Mouse (Mus musculus) macrophage (primary cell): ENCODE data around the gene Psmd10. TPM values are rescaled to one million over a fixed set of nuclear protein-coding genes. Genes with fewer than 3 reads are reported as not detected.

Experiments used
- H3K27ac ChIP-seq: fragments of 350-480 bp; formaldehyde crosslinking; 2 replicates; pipeline ENCODE4 v1.9.0; 2021
- H3K36me3 ChIP-seq: fragments of 350-480 bp; formaldehyde crosslinking; 2 replicates; pipeline ENCODE4 v1.9.0; 2021; ENCODE audit errors: inconsistent target
- H3K4me3 ChIP-seq: fragments of 350-480 bp; formaldehyde crosslinking; 2 replicates; pipeline ENCODE4 v1.9.0; 2021; ENCODE audit errors: inconsistent target
- H3K79me2 ChIP-seq: fragments of 350-480 bp; formaldehyde crosslinking; 2 replicates; pipeline ENCODE4 v1.9.0; 2021; ENCODE audit errors: inconsistent target
- WGBS: methylation state at CpG from one replicate; pipeline ENCODE4 v1.1.7; 2026; ENCODE audit warnings: inconsistent platforms; ENCODE audit not compliant: missing documents; 5-methylcytosine and 5-hydroxymethylcytosine counted together
- polyA plus RNA-seq: library from polyadenylated mRNA; stranded (reverse); fragments of 250-400 nt; gene quantifications from 3 replicates; pipeline ENCODE4 v1.2.4, GENCODE M21; 2018; ENCODE audit warnings: inconsistent platforms
- total RNA-seq, 78 experiments: library from RNA; depleted of rRNA; stranded (reverse); fragments of 250-400 nt; gene quantifications; 1 replicate in 9 of 78; 2 replicates in 24 of 78; 3 replicates in 43 of 78; 4 replicates in 2 of 78; pipeline ENCODE4 v1.2.4; 2018; ENCODE audit warnings: inconsistent platforms in 56 of 78

The Psmd10 gene
- total RNA-seq (2018; cell fraction: chromatin; rRNA removed), result 10 to 100 TPM in 8 of 26 experiments, 1 to 10 TPM in 18; 1.7 to 14.9 (median 6.7) TPM
- 10 to 100 TPM; 26.6 to 74.8 (median 43.3) TPM for total RNA-seq (2018; cell fraction: cytosol; rRNA removed)
- 10 to 100 TPM in 22 of 26 experiments, 1 to 10 TPM in 4; 7.4 to 42.7 (median 24.7) TPM for total RNA-seq (2018; cell fraction: nucleus; rRNA removed)
- polyA plus RNA-seq, result 34.6 to 35.7 TPM (median 34.9 TPM) in 3 replicates

DNA sequence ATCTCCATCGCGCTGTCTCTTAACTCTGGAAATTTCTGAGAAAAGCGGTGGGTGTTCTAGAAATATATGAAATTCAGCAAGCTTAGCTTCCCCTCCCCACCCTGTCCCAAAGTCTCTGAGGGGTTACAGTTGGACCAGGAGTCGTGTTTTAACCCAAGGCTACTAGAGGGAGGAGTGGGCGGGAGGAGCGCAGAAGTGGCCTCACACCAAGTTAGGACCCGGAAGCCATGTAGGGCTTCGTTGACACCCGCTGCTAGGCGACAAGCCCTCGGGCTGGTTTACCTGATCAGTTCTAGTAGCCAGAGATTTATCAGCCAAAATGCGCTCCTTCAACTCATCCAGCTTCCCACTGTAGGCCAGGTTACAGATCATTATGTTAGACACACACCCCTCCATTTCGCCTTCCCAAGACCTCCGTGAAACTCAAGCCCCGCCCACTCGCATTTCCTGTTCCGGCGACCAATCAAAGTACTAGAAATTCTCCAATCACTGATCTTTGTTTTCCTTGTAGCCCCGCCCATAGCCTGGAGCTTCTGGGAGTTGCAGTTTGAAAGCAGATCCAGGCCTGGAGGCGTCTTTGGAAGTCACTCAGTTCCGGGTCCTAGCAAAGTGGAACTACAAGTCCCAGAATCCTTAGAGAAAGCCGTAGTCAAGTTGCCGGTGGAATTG, at the start of gene Psmd10, which contains the start of gene Atg4a:
TSS of gene Psmd10 (minus strand) at position 457 of the 669 bp plus-strand sequence.
TSS of gene Atg4a (plus strand) at position 636 of the 669 bp plus-strand sequence.
- Histone ChIP-seq H3K27ac (peak within 1 kb of the TSS; percentile 50), H3K36me3 (peaks cover 3% of the 10 kb centered on the region), H3K79me2 (peaks cover 41% of the 10 kb centered on the region; the same call in 1 of the 2 replicates), H3K4me3 (peak within 1 kb of the TSS; percentile 52)
- 25% methylated on average over 23 of the region's 23 CpGs for WGBS

DNA sequence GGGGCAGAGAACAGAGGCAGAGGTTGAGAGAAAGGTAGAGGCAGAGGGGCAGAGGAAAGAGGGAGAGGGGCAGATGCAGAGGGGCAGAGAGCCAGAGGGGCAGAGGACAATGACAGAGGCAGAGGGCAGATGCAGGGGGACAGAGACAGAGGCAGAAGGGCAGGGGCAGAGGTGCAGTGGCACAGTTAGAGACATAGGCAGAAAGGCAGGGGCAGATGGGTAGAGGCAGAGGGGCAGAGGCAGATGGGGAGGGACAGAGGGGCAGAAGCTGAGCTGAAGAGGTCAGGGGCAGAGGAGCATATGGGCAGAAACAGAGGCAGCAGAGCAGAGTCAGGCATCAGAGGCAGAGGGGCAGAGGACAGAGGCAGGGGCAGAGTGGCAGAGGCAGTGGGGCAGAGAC, 42.4 kb upstream of the Psmd10 start:
- H3K27ac ChIP-seq, result no peak overlapping the region
- H3K79me2 ChIP-seq, result no peaks in the 10 kb centered on the region

DNA sequence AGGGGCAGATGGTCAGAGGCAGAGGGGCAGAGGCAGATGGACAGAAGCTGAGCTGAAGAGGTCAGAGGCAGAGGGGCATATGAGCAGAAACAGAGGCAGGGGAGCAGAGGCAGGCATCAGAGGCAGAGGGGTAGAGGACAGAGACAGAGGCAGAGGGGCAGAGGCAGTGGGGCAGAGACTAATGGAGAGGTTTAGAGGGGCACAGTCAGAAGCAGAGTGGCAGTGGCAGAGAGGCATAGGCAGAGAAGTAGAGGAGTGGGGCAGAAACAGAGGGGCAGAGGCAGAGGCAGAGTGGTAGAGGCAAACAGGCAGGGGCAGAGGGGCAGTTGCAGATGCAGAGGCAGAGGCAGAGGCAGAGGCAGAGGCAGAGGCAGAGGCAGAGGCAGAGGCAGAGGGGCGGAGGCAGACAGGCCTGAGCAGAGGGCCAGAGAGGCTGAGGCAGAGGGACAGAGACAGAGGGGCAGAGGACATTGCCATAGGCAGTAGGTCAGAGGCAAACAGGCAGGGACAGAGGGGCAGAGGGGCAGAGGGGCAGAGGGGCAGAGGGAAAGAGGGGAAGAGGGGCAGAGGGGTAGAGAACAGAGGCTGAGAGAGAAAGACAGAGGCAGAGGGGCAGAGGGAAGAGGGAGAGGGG, 41.5 kb upstream of the Psmd10 start:
- 86% methylated on average over 1 of the region's 1 CpGs for WGBS
- H3K36me3 ChIP-seq, result no peaks in the 10 kb centered on the region
- no peak overlapping the region for H3K27ac ChIP-seq
- no peak overlapping the region for H3K4me3 ChIP-seq
- no peaks in the 10 kb centered on the region for H3K79me2 ChIP-seq

More for the DNA sequence above, 42.4 kb upstream of the Psmd10 start:
- H3K4me3 ChIP-seq, result no peak overlapping the region
- no peaks in the 10 kb centered on the region for H3K36me3 ChIP-seq

DNA sequence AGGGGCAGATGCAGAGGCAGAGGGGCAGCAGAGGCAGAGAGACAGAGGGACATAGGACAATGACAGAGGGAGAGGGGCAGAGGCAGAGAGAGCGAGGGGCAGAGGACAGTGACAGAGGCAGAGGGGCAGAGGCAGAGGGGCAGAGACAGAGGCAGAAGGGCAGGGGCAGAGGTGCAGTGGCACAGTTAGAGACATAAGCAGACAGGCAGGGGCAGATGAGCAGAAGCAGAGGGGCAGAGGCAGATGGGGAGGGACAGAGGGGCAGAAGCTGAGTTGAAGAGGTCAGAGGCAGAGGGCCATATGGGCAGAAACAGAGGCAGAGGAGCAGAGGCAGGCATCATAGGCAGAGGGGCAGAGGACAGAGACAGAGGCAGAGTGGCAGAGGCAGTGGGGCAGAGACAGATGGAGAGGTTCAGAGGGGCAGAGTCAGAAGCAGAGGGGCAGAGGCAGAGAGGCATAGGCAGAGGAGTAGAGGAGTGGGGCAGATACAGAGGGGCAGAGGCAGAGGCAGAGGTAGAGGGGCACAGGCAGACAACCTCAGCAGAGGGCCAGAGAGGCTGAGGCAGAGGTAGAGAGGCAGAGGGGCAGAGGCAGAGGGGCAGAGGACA, 40.5 kb upstream of the Psmd10 start:
- Histone ChIP-seq H3K36me3 (no peaks in the 10 kb centered on the region), H3K27ac (no peak overlapping the region), H3K79me2 (no peaks in the 10 kb centered on the region), H3K4me3 (no peak overlapping the region)
- WGBS, result 100% methylated on average over 1 of the region's 1 CpGs

DNA sequence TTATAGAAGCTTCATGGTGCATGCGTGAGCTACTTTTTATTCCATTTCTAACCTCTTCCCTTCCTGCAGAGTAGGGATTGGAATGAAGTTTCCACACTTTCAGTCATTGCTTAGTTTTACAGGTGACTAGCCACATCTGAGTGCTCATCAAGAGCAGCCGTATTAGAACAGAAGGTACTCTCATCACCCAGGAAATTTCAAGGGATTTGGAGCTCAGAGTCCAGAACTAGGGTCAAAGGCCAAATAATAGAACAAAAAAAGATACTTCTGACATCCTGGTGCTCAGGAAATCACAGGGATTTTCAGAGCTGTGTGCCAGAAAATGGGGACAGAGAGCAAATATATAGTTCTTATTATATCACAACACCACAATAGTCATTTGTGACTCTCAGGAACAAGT, 28.7 kb upstream of the Psmd10 start:
- WGBS, result 91% methylated on average over 2 of the region's 2 CpGs
- H3K27ac ChIP-seq, result no peak overlapping the region
- no peak overlapping the region for H3K4me3 ChIP-seq
- no peaks in the 10 kb centered on the region for H3K36me3 ChIP-seq
- no peaks in the 10 kb centered on the region for H3K79me2 ChIP-seq

DNA sequence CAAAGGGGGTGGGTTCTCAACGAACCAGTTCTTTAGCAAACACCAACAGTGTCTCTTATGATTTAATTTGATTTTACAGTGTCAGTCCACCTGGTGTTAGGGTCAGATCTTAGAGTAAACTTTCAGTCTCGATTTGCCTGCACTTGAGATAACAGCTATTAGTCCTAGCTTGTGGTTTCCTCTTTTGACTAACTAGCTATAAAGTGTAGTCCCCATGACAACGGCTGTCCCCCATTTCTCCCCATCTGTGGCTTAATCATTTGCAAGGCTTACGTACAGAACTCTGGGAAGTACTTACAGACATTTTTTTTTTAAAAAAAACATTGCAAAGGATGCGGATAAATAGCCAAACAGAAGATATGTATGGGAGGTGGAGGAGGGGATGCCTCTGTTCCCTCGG, 28.3 kb upstream of the Psmd10 start:
- 33% methylated on average over 6 of the region's 6 CpGs for WGBS
- Histone ChIP-seq H3K27ac (no peak overlapping the region), H3K36me3 (no peaks in the 10 kb centered on the region), H3K4me3 (no peak overlapping the region), H3K79me2 (no peaks in the 10 kb centered on the region)

DNA sequence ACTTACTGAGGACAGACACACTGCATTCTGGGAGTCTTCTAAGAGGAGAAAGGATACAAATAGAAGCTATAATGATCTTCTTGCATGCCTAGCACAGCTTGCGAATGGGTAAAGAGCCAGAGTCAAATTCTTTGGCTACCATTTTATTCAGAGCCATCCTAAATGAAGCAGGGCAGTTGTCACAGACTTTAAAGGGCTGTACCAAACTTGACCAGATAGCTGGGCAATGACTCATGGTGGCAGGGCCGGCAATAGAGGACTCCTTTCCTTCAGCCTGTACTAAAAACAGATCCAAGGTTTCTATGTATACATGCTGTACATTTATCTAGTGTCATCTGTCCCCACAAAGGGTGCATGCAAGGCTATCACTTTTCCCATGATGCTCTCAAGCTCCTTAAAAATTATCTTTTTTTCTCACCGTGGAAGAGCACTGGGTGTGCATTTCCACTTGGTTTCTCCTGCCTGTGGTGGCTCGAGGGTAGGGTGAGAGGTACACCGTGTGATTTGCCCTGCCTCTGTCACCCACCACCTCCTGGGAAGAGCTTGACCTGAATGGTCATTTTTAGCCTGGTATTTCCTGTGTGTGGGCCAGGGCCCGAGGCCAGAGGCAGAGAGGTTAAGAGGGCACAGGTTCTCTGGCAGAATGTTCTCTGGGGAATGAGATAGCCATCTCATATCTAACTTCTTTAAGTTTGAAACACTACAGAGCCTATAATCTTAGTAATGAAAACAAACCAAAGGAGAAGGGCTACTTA, 26.9 kb upstream of the Psmd10 start:
- no peaks in the 10 kb centered on the region for H3K36me3 ChIP-seq
- H3K79me2 ChIP-seq, result no peaks in the 10 kb centered on the region
- H3K4me3 ChIP-seq, result no peak overlapping the region
- no peak overlapping the region for H3K27ac ChIP-seq
- WGBS, result 62% methylated on average over 6 of the region's 6 CpGs

DNA sequence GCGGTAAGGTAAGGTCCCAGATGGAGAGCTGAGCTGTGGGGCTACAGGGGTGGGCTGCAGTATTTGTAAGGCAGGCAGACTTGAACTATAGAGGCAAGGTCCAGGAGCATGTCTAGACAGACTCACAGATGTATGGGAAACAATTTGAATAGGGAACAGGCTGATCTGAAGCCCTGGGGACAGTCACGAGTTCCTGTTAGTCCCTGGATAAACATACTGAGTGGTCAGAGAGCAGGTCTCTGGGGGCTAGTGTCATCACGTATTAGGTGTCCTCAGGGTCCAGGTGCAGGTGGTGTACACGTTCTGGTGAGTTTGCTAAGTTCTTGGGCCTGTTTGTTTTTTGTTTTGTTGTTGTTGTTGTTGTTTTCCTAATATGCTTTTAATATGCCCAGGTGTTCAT, 23.6 kb upstream of the Psmd10 start:
- 80% methylated on average over 4 of the region's 4 CpGs for WGBS
- Histone ChIP-seq H3K79me2 (no peaks in the 10 kb centered on the region), H3K27ac (no peak overlapping the region), H3K36me3 (no peaks in the 10 kb centered on the region), H3K4me3 (no peak overlapping the region)

DNA sequence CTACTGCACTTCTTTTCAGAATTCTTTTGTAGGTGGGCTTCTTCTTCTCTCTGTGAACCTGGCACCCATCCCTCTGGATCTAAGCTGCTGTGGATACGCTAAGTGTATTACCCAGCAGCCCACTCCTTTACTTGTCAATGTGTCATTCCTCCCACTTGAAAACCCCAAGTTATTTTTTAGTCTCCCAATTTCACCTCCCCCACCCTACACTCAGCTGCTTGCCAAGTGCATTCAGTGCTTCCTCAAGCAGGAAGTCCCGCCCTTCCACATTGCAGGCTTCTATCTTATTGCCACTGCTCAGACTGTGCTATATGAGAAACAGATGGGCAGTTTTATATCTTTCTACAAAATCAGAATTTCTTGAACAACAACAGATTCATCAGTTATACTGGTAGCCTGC, 23.0 kb upstream of the Psmd10 start:
- 71% methylated on average over 1 of the region's 2 CpGs for WGBS
- Histone ChIP-seq H3K27ac (no peak overlapping the region), H3K36me3 (no peaks in the 10 kb centered on the region), H3K79me2 (no peaks in the 10 kb centered on the region), H3K4me3 (no peak overlapping the region)

DNA sequence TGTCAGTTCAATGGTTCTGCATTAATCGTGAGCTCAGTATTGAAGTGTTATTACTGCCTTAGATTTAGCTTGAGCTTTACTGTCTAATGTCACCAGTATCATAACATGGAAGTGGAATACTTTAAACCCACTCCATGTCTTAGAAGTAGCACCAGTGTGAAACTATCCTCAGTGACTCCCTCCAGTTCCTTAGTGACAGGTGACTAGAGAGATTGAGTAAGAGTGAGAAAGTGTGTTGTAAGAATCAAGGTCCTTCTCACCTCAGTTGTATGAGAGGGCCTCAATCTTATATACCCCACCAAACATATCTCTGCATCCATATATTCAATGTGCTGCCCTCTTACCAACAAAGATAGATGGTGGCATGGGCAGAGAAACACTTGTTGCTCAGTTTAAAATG, 22.4 kb upstream of the Psmd10 start:
- WGBS, result 100% methylated on average over 1 of the region's 1 CpGs

DNA sequence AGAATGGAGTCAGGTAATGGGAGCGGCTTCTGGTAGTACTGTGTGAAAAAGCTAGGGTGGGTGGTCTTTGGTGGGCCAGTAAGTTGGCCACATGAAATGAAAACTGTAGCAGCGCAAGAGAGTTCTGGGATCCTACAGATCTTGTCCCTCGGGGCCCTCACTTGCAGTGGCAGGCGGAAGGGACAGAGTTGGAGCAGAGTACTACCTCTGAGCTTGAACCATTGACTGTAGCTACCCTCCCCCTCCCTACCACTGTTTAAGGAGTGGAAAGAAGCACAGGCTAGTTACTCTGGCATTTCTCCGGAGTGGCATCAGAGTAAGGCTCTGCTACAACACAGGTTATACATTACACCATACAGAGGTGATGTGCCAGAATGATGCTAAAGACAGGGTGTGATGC, 431 bp upstream of the Psmd10 start:
- Histone ChIP-seq H3K36me3 (no peaks in the 10 kb centered on the region; the same call in none of the 2 replicates), H3K79me2 (peaks cover 41% of the 10 kb centered on the region; the same call in 1 of the 2 replicates), H3K4me3 (peak overlapping the region; percentile 52), H3K27ac (no peak overlapping the region)
- 27% methylated on average over 5 of the region's 5 CpGs for whole genome bisulfite sequencing

More for the DNA sequence above, 22.4 kb upstream of the Psmd10 start:
- no peak overlapping the region for H3K4me3 ChIP-seq
- no peaks in the 10 kb centered on the region for H3K79me2 ChIP-seq
- H3K27ac ChIP-seq, result no peak overlapping the region
- no peaks in the 10 kb centered on the region for H3K36me3 ChIP-seq

DNA sequence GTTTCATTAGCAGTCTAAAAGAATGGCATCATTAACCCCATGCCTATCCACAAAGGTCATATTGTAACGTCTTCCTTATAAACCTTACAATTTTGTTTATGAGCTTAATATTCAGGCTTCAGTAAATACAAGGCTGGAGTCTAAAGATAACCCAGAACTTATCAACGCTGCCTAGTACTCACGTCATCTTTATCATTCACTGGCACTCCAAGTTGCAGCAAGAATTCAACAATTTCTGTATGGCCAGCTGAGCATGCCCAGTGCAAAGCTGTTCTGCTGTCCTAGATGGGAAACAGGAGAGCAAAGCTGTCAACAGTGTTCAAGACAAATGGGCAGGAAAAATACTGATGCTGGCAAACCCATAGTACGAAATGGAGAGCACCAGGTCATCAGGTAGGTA, 2.9 kb downstream of the Psmd10 start:
- H3K4me3 ChIP-seq, result no peak overlapping the region

DNA sequence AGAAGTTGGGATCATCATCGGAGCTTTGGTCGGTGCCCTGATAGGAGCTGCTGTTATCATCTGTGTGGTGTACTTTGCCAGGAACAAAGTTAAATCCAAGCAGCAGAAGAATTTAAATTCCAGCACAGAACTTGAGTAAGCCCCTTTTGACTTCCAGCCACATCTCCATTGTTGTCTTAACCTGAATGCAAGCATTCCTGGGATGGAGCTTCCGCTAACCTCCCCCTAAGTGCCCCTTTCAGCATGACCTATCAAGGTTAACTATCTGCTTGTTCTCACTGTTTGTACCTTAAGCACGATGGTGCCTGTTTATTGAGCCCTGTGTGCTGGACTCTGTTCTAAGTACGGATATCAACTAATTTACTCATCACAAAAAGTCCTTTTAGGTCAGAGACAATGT, 20.3 kb downstream of the Psmd10 start:
- H3K36me3 ChIP-seq, result no peaks in the 10 kb centered on the region
- WGBS, result 90% methylated on average over 5 of the region's 5 CpGs

More for the DNA sequence above, 2.9 kb downstream of the Psmd10 start:
- 98% methylated on average over 4 of the region's 4 CpGs for WGBS
- Histone ChIP-seq H3K36me3 (peaks cover 4% of the 10 kb centered on the region), H3K27ac (no peak overlapping the region), H3K79me2 (peaks cover 25% of the 10 kb centered on the region; the same call in 1 of the 2 replicates)

DNA sequence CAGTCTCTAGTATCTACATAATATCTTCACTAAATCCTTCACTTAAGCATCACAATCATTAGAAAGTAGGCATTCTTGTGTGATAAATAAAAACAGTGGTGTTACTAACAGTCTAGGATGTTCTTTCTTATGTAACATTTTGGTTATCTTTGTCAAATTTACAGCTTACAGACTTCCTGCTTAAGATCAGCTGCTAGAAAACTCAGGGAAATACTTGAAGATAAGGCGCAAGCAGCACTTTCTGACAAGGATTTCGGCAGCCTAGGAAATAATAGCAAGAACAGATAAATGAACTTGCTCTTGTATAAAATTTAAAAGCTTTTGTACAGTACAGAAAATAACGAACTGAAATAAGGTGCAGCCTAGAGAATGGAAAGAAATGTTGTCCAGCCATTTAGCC, 23.3 kb downstream of the Psmd10 start:
- no peak overlapping the region for H3K4me3 ChIP-seq
- H3K36me3 ChIP-seq, result no peaks in the 10 kb centered on the region
- H3K27ac ChIP-seq, result no peak overlapping the region
- WGBS, result 51% methylated on average over 3 of the region's 3 CpGs
- no peaks in the 10 kb centered on the region for H3K79me2 ChIP-seq

More for the DNA sequence above, 20.3 kb downstream of the Psmd10 start:
- Histone ChIP-seq H3K79me2 (no peaks in the 10 kb centered on the region), H3K4me3 (no peak overlapping the region), H3K27ac (no peak overlapping the region)
